Mouse (Mus musculus) C2C12 (cell line): ENCODE data around the gene Dhrs3.

Experiments used
- CTCF ChIP-seq: IDR thresholded peaks from one replicate; pipeline ENCODE4 v1.5.1; 2011; ENCODE audit not compliant: control insufficient read depth, insufficient read depth, insufficient read length
- FOSL1 ChIP-seq: IDR thresholded peaks from one replicate; pipeline ENCODE4 v1.8.0; 2011; ENCODE audit warnings: mild to moderate bottlenecking, low read length; ENCODE audit not compliant: poor library complexity, insufficient read depth, severe bottlenecking
- MAX ChIP-seq: IDR thresholded peaks from one replicate; pipeline ENCODE4 v1.6.1; 2011; ENCODE audit warnings: mild to moderate bottlenecking, control low read depth
- MYOG ChIP-seq: IDR thresholded peaks from one replicate; pipeline ENCODE4 v1.6.1; 2011; ENCODE audit not compliant: control insufficient read depth, insufficient read length; ENCODE audit errors: extremely low read depth

DNA sequence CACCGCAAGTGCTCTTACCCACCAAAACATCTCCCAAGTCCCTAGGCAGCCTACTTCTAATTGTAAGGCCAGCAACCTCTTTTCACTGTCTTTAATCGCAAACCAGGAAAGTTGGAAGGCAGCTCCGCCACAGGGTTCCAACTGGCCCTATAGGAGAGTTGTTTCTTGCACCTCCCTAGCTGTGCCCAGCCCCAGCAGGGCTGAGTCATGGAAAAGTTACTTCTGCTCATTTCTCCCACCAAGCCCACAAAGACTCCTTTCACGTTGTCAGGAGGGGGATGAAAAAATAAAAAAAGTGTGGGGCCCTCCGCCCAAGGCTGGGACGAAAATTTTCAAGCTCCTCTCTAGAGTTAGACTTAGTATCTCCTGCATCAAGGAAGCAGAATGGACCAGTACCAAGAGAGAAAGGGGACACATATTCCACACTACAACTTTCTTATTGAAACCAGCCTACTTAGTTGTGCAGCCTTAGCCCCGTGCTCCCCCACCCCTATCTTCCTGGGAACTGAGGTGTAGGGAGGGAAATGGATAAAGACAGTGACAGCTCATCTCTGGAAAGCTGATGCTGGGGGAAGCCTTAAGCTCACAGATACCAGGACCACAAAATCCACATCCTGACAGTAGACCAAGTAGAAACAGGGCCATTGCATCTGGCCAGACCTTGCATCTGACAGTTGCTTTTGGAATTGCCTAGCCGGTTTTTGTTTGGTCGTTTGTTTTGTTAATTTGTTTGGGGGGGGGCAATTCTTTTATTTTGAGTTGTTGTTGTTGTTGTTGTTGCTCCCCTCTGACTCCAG lies 2.9 kb upstream of the Dhrs3 start:
- TF ChIP-seq FOSL1 (no peak), MYOG (no peak), CTCF (no peak), MAX (no peak)
